Mouse (Mus musculus) lung, embryonic 15.5 days (tissue): ENCODE measurements around the gene Hnrnpc. TPM values are rescaled to one million over a fixed set of nuclear protein-coding genes. Genes with fewer than 3 reads are reported as not detected.
"Not testable (repeated sequence)": the region's sequence is repeated elsewhere in the genome, so short reads cannot be mapped to it uniquely, and the experiment has no call there.

Experiments
- ATAC-seq: fragments of 200-750 bp; cut with Nextera tagmentation; 2 replicates; pipeline ENCODE4 v1.8.0; 2017; ENCODE audit warnings: moderate number of reproducible peaks, borderline replicate concordance; ENCODE audit not compliant: low FRiP score, low TSS enrichment; ENCODE audit errors: extremely low read depth
- H3K27ac ChIP-seq: fragments of 300-500 bp; sonication (generic); 2 replicates; pipeline ENCODE4 v1.5.1; 2015; ENCODE audit warnings: moderate library complexity, mild to moderate bottlenecking, inconsistent platforms
- H3K27me3 ChIP-seq: fragments of 300-500 bp; sonication (generic); 2 replicates; pipeline ENCODE4 v1.6.1; 2015; ENCODE audit warnings: inconsistent platforms
- H3K36me3 ChIP-seq: fragments of 300-500 bp; sonication (generic); 2 replicates; pipeline ENCODE4 v1.6.1; 2015; ENCODE audit warnings: inconsistent platforms
- H3K4me1 ChIP-seq: fragments of 300-500 bp; sonication (generic); 2 replicates; pipeline ENCODE4 v1.6.1; 2015; ENCODE audit warnings: inconsistent platforms
- H3K4me2 ChIP-seq: fragments of 300-500 bp; sonication (generic); 2 replicates; pipeline ENCODE4 v1.6.1; 2015; ENCODE audit warnings: inconsistent platforms, mild to moderate bottlenecking, moderate library complexity
- H3K4me3 ChIP-seq: fragments of 300-500 bp; sonication (generic); 2 replicates; pipeline ENCODE4 v1.5.1; 2015; ENCODE audit warnings: mild to moderate bottlenecking, inconsistent platforms
- H3K9ac ChIP-seq: fragments of 300-500 bp; sonication (generic); 2 replicates; pipeline ENCODE4 v1.6.1; 2015; ENCODE audit warnings: inconsistent platforms
- H3K9me3 ChIP-seq: fragments of 300-500 bp; sonication (generic); 2 replicates; pipeline ENCODE4 v1.6.1; 2016; ENCODE audit warnings: inconsistent platforms
- WGBS: fragments of 180-500 bp; shearing (Covaris S2); methylation state at CpG from one replicate; pipeline ENCODE4 v1.1.7; 2015; 5-methylcytosine and 5-hydroxymethylcytosine counted together
- polyA plus RNA-seq: library from polyadenylated mRNA; unstranded; fragments of >200 nt; fragmentation: Nextera tagmentation; extraction: Ambion mirVana; gene quantifications from 2 replicates; pipeline ENCODE4 v1.2.1, GENCODE M21; 2015

Hnrnpc gene
- polyA plus RNA-seq, 1 experiment from 2014 or later, result 645 TPM

- WGBS, result 38% methylated on average over 1 of the region's 1 CpGs
- Histone ChIP-seq H3K9me3 (no peaks in the 10 kb centered on the region), H3K4me1 (peaks cover 36% of the 10 kb centered on the region), H3K4me2 (peak overlapping the region; percentile 72), H3K9ac (no peak overlapping the region), H3K36me3 (peaks cover 6% of the 10 kb centered on the region; the same call in 1 of the 2 replicates), H3K4me3 (peak overlapping the region; percentile 57), H3K27me3 (no peaks in the 10 kb centered on the region), H3K27ac (no peak overlapping the region)
- no peak for ATAC-seq
Observed at GRCm38 (mm10) chr14:52101285-52102157, 2.3 kb downstream of the Hnrnpc start.

- peak overlapping the region; percentile 13; the same call in 1 of the 2 replicates for H3K4me3 ChIP-seq
- peak overlapping the region; percentile 30; the same call in 1 of the 2 replicates for H3K4me2 ChIP-seq
- no peaks in the 10 kb centered on the region for H3K9me3 ChIP-seq
- no peaks in the 10 kb centered on the region for H3K27me3 ChIP-seq
- 60% methylated on average over 5 of the region's 5 CpGs for WGBS
- no peak overlapping the region for H3K27ac ChIP-seq
- no peak overlapping the region; the same call in 1 of the 2 replicates for H3K9ac ChIP-seq
- peaks cover 28% of the 10 kb centered on the region for H3K4me1 ChIP-seq
- peaks cover 16% of the 10 kb centered on the region; the same call in 1 of the 2 replicates for H3K36me3 ChIP-seq
- no peak for ATAC-seq
Observed at GRCm38 (mm10) chr14:52100170-52100960, 3.5 kb downstream of the Hnrnpc start.

GRCm38 (mm10) chr14:52099563-52099962 lies 4.3 kb downstream of the Hnrnpc start:
- no peak for ATAC-seq
- no peak overlapping the region for H3K27ac ChIP-seq
- H3K4me3 ChIP-seq, result no peak overlapping the region

GRCm38 (mm10) chr14:52098387-52098786 lies 5.4 kb downstream of the Hnrnpc start:
- H3K9ac ChIP-seq, H3K27me3 ChIP-seq, ATAC-seq, H3K27ac ChIP-seq, H3K4me3 ChIP-seq, H3K9me3 ChIP-seq, H3K4me2 ChIP-seq: not testable (repeated sequence)
- 74% methylated on average over 3 of the region's 3 CpGs for WGBS
- peaks cover 24% of the 10 kb centered on the region for H3K4me1 ChIP-seq
- peaks cover 29% of the 10 kb centered on the region; the same call in 1 of the 2 replicates for H3K36me3 ChIP-seq

More at GRCm38 (mm10) chr14:52099563-52099962, 4.3 kb downstream of the Hnrnpc start:
- Histone ChIP-seq H3K9me3 (no peaks in the 10 kb centered on the region), H3K27me3 (no peaks in the 10 kb centered on the region), H3K4me1 (peaks cover 24% of the 10 kb centered on the region), H3K9ac (no peak overlapping the region), H3K4me2 (no peak overlapping the region), H3K36me3 (peaks cover 24% of the 10 kb centered on the region; the same call in 1 of the 2 replicates)
- WGBS, result 71% methylated on average over 2 of the region's 2 CpGs

GRCm38 (mm10) chr14:52097191-52097590 lies 6.6 kb downstream of the Hnrnpc start:
- Histone ChIP-seq H3K4me1 (peaks cover 21% of the 10 kb centered on the region), H3K36me3 (peaks cover 39% of the 10 kb centered on the region)
- not testable (repeated sequence) for H3K4me3 ChIP-seq, H3K27me3 ChIP-seq, H3K27ac ChIP-seq, H3K9ac ChIP-seq, H3K4me2 ChIP-seq, H3K9me3 ChIP-seq, ATAC-seq
- WGBS, result 92% methylated on average over 3 of the region's 3 CpGs

- no peak for ATAC-seq
- Histone ChIP-seq H3K4me1 (peaks cover 4% of the 10 kb centered on the region; the same call in 1 of the 2 replicates), H3K36me3 (peaks cover 60% of the 10 kb centered on the region), H3K27me3 (no peaks in the 10 kb centered on the region), H3K9ac (no peak overlapping the region), H3K4me3 (no peak overlapping the region), H3K9me3 (no peaks in the 10 kb centered on the region), H3K4me2 (no peak overlapping the region), H3K27ac (no peak overlapping the region)
- 83% methylated on average over 1 of the region's 1 CpGs for WGBS
Observed at GRCm38 (mm10) chr14:52094533-52094932, 9.3 kb downstream of the Hnrnpc start.

- Histone ChIP-seq H3K4me2 (no peak overlapping the region), H3K9ac (no peak overlapping the region), H3K4me1 (no peaks in the 10 kb centered on the region), H3K9me3 (no peaks in the 10 kb centered on the region), H3K27ac (no peak overlapping the region), H3K4me3 (no peak overlapping the region), H3K36me3 (peaks cover 72% of the 10 kb centered on the region), H3K27me3 (no peaks in the 10 kb centered on the region)
- ATAC-seq, result no peak
Observed at GRCm38 (mm10) chr14:52083083-52083482, 20.7 kb downstream of the Hnrnpc start.

GRCm38 (mm10) chr14:52071599-52072137 lies 32.2 kb downstream of the Hnrnpc start:
- no peak overlapping the region for H3K4me2 ChIP-seq
- WGBS, result 91% methylated on average over 15 of the region's 15 CpGs
- H3K36me3 ChIP-seq, result peaks cover 54% of the 10 kb centered on the region
- no peaks in the 10 kb centered on the region for H3K4me1 ChIP-seq
- ATAC-seq, result peak; percentile 46; the same call in 1 of the 2 replicates
- H3K27me3 ChIP-seq, result no peaks in the 10 kb centered on the region
- H3K4me3 ChIP-seq, result no peak overlapping the region
- no peaks in the 10 kb centered on the region for H3K9me3 ChIP-seq
- no peak overlapping the region for H3K27ac ChIP-seq
- no peak overlapping the region for H3K9ac ChIP-seq

GRCm38 (mm10) chr14:52066135-52066534 lies 37.7 kb downstream of the Hnrnpc start:
- no peak overlapping the region for H3K4me3 ChIP-seq
- H3K4me1 ChIP-seq, result no peaks in the 10 kb centered on the region
- no peak for ATAC-seq
- no peak overlapping the region for H3K4me2 ChIP-seq
- no peak overlapping the region for H3K9ac ChIP-seq
- WGBS, result 55% methylated on average over 4 of the region's 4 CpGs
- peaks cover 2% of the 10 kb centered on the region for H3K36me3 ChIP-seq
- no peak overlapping the region for H3K27ac ChIP-seq
- H3K27me3 ChIP-seq, result no peaks in the 10 kb centered on the region
- no peaks in the 10 kb centered on the region for H3K9me3 ChIP-seq

- H3K36me3 ChIP-seq, result no peaks in the 10 kb centered on the region
- H3K9ac ChIP-seq, result no peak overlapping the region
- no peak for ATAC-seq
- H3K4me1 ChIP-seq, result no peaks in the 10 kb centered on the region
- no peaks in the 10 kb centered on the region for H3K9me3 ChIP-seq
- H3K27ac ChIP-seq, result no peak overlapping the region
- H3K27me3 ChIP-seq, result no peaks in the 10 kb centered on the region
- 78% methylated on average over 8 of the region's 8 CpGs for WGBS
- no peak overlapping the region for H3K4me3 ChIP-seq
- no peak overlapping the region for H3K4me2 ChIP-seq
Observed at GRCm38 (mm10) chr14:52061798-52062197, 42.0 kb downstream of the Hnrnpc start.

GRCm38 (mm10) chr14:52060800-52061199 lies 43.0 kb downstream of the Hnrnpc start:
- H3K4me3 ChIP-seq, result no peak overlapping the region

More at GRCm38 (mm10) chr14:52060800-52061199, 43.0 kb downstream of the Hnrnpc start:
- H3K27me3 ChIP-seq, result no peaks in the 10 kb centered on the region
- no peak overlapping the region for H3K9ac ChIP-seq
- no peaks in the 10 kb centered on the region for H3K4me1 ChIP-seq
- no peak for ATAC-seq
- WGBS, result 68% methylated on average over 1 of the region's 1 CpGs
- no peaks in the 10 kb centered on the region for H3K36me3 ChIP-seq
- H3K4me2 ChIP-seq, result no peak overlapping the region
- H3K27ac ChIP-seq, result no peak overlapping the region
- no peaks in the 10 kb centered on the region for H3K9me3 ChIP-seq
